Mouse (Mus musculus) gastrocnemius, postnatal 36 days (tissue): ENCODE results near the gene Mical3. TPM values are rescaled to one million over a fixed set of nuclear protein-coding genes. Genes with fewer than 3 reads are reported as not detected.
A peak's percentile ranks its signal among the peaks of the same experiment; 100 is the strongest.
"Not testable (repeated sequence)": the region's sequence is repeated elsewhere in the genome, so short reads cannot be mapped to it uniquely, and the experiment has no call there.

Source experiments
- DNase-seq, 2 experiments: peaks; one replicate each; pipeline ENCODE4 v3.0.0; 2022
- intact Hi-C: fragments of 180-260 bp; cut with DNase I; formaldehyde crosslinking; loops from one replicate; pipeline ENCODE4 v1.15.1; 2025
- total RNA-seq, 2 experiments: library from RNA; stranded (reverse); gene quantifications; 2 replicates each; pipeline ENCODE4 v1.2.3; 2021

Gene Mical3
- total RNA-seq, 2 experiments from 2014 or later: 49.6 to 54.7 TPM

DNA sequence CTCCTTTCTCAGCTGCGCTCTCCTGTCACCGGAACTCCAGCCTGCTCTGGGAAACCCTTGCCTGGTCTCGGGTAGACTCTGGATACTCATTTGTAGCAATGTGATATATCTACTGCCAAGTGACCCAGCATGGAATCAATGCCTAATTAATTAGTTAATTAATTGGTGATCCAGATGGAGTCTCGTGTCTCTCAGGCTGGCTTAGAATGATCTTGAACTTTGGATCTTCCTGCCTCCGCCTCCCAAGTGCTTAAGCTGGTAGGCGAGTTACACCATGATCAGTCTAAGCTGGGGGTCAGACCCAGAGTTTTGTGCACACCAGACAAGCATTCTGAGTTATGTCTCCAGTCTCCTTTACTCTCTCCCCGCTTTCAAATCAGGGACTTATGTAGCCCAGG lies 189.7 kb downstream of the Mical3 start:
- DNase-seq: no peak
- intact Hi-C loops: loop anchor here (10.0 kb wide), 1 partner anchor 394 kb away; no protein-coding TSS in a partner anchor

DNA sequence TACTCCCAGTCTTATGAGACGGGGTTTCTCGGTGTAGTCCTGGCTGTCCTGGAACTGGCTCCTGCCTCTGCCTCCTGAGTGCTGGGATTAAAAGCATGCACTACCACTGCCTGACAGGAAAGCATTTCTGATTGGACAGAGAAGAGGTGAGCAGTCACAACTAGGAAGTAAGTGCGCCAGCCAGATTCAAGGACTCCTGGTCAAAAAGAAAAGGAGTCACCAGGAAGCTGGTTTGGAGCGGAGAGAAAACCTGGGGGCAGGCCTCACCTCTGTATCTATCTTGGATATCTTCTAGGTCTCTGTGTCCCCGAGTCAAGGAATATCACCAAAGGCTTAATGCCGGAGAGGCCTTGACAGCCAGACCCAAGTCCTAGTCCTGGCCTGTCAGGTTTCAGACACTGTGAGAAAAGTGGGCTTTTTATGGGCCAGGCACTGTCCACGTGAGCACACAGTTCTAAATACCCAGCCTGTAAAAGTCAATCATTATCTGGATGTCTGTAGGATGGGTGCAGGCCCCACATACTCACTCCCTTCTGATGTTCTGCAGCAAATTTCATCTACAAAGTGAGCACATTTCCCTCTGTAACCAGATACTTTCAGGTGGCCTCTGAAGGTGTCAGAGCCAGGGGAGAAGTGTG lies 190.2 kb downstream of the Mical3 start:
- intact Hi-C loops: loop anchor here (10.0 kb wide), 1 partner anchor 394 kb away; no protein-coding TSS in a partner anchor
- no peak for DNase-seq

DNA sequence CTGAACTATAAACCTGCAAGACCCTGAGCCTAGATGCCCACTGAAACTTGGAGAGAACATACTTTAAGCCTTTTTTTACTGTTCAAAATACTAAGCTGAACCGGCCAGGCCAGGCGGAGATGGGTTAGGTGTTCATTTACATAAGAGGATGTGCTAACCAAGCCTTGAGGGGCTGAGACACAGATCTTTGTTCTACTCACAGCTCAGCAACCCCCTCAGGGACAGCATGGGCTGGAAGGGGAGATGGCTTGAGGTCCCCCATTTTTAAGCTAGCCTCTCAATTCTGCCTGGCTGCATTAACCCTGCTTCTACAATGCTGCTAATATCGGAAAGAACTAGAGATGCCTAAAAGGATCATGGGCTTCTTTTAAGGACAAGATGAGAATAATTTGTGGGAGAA lies 191.0 kb downstream of the Mical3 start:
- DNase-seq: no peak
- intact Hi-C loops: loop anchor here (10.0 kb wide), 1 partner anchor 395 kb away; no protein-coding TSS in a partner anchor

DNA sequence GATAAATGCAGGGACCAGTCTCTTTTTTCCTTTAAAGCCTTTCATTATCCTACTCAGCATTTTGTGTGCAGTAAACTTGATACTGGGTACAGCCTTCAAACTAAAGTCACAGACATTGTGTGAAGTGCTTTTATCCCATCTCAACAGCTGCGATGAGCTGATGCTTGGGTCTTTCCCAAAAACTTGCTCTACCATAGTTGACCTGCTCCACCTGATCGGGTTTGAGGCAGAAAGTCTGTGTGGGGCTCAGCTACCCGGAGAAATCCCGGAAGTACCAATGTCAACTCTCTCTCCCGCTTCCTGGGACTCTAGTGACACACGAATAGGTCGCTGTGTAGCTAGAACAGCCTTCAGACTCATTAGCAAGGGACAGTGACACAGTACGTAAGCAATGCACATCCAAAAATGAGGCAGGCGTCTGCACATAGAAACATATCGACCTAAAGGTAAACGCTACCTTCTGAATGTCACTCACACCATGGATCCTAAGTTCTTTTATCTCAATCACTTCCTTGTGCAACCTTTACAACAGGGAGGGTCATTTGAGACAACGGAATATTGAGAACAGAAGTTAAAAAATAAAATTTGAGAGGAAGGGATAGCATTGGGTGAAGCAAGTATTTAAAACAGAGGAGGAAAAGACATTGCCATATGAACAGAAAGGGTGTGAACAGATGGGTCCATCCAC lies 191.9 kb downstream of the Mical3 start:
- no peak for DNase-seq
- intact Hi-C loops: no loop called here

DNA sequence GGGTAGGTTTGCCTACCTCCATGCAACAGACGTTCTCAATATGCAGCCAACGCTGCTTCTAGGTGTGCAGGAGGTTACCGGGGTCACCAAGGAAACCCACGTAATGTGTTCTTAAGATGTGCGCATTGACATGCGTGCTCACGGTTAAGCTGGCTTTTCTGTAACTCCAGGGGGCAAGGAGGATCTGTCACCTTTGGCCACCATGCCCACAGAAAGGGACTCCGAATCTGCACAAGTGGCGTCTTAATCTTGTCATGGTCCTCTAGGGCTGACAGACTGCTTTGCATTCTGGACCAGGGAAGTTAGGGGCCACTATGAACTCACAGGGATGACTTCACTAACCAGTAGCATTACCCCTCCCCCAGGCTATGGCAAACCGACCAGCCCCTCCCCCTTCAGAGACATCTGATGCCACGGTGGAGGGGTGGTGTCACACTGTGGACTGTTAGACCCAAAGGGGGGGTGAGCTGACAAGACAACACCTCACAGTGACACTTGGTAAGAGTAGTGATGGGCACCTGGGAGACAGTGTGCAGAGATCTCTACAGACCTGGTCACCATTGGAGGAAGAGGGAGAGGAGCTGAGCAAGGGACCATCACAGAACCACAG lies 192.7 kb downstream of the Mical3 start:
- intact Hi-C loops: no loop called here
- no peak for DNase-seq

DNA sequence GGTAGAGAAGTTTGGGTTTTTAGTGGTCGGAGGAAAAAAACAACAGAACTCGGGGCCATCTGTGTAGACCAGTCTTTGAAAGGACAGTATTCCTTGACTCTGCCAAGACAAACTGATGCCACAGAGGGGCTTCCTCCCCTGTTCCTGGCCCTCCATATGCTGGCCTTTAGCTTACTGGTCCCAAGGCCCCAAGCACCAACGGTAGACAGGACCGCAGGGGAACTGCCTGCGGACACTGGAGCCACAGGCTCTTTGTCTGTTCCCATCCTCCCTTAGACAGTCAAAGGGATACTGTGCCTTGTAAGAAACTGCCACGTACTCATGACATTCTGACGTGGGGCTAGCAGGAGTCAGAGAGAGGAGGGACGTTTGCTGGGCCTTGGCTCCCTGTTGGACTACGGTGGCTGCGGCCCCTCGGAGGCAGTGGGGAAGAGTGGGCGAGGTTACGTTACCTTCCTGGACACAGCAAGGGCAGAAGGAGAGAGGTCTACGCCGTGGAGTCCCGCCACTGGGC lies 193.6 kb downstream of the Mical3 start:
- intact Hi-C loops: no loop called here
- DNase-seq: no peak

DNA sequence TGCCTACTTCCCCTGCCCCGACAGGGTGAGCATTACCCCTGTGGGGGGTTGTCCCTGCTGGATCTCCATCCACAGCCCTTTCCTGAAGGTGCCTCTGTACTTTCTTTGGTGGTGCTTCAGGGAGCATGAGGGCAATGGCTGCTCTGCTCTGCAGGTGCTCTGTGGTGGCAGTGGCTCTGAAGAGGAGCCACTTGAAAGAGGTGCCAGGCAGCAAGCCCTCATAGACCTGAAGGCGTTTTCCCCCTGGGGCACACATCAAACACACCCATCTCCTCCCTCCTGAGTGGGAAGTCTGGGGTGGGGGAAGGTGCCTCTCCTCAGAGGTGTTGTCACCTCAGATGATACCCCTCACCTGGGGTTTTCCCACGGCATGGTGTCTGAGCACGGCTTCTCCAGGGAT lies 196.6 kb downstream of the Mical3 start:
- intact Hi-C loops: no loop called here
- no peak for DNase-seq

DNA sequence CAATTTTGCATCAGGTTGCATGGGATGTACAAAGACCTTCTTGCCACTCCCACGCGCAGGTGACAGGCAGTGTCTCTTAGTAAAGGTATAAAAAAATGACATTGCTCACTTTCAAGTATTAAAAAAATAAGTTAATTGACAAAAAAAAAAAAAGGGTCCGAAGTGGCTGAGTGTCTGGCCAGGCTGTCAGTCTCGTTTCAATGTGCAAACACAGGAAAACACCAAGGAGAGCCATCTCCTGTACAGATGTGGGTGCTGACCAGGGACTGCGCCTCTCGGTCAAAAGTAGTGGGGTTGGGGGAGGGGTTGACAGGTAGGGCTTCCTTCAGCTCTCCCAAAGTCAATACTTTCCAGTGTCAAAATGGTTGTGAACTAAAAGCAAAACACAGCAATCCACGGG lies 197.1 kb downstream of the Mical3 start:
- intact Hi-C loops: no loop called here
- DNase-seq: no peak

DNA sequence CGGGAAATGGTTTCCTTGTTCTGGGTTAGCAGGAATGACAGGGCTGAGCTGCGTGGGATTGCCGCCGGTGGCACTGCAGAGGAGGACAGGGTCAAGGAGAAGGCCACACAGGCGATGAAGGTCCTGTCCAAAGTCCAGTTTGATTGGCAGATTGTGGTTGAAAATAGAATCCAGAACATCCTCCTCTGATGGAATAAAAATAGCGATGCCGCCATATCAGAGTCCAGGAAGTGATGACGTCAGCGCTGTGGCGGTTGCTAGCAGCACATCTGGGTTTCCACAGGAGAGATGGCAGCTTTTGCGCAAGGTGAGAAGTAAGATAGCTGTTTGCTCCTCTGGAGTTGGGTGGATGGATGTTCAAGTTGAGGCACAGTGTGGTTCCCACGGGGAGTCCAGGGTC lies 198.2 kb downstream of the Mical3 start:
- intact Hi-C loops: no loop called here
- no peak for DNase-seq

DNA sequence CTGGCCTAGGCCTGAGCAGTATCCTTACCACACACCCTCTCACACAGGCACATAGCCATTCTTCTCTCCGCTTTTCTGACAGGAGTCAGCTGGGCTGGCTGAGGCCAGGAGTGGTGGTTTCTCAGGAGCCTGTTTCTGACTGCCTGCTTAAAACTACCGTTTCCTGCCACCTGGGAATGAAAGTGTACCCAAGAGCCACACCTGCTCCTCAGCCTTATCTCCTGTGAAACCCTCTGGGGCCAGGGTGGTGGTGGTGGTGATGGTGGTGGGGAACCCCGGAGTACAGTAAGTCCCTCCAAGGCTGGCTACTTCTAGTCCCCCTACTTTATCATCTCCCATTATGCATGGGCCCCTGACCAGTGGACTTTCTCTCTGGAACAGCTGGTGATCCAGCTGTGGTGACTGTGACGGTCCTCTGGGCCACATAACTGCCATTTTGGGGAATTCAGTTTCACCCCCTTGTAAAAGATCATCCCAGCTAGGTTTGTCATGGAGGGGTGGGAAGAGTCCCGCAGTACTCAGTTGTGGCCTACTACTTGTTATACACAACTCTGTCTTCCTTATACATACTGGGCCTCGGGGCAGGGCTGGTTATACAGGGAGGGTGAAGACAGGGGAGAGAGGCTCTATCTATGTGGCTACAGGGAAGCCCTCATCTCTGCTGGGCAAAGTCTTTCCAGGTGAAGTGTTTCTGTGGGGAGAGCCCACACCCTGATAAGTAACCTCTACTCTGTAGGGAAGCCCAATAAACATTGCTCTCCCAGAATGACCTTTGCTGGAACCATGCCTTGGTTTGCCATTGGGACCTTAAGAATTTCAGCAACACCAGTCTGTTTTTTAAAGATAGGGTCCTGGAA lies 200.1 kb downstream of the Mical3 start:
- intact Hi-C loops: no loop called here
- DNase-seq: no peak

DNA sequence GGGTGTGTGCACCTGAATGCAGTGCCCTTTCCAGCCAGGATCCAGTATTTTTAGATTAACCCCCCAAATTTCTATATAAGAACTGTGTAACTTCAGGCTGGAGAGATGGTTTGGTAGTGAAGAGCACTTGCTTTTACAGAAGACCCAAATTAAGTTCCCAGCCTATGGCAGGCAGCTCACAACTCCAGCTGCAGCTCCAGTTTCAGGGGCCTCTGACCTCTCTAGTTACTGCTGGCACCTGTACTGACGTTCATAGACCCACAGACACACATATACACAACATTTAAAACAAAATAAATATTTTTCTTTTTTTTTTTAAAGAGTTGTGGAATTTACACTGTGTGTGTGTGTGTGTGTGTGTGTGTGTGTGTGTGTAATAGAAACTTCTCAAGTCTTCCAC lies 201.4 kb downstream of the Mical3 start:
- DNase-seq: no peak
- intact Hi-C loops: no loop called here

DNA sequence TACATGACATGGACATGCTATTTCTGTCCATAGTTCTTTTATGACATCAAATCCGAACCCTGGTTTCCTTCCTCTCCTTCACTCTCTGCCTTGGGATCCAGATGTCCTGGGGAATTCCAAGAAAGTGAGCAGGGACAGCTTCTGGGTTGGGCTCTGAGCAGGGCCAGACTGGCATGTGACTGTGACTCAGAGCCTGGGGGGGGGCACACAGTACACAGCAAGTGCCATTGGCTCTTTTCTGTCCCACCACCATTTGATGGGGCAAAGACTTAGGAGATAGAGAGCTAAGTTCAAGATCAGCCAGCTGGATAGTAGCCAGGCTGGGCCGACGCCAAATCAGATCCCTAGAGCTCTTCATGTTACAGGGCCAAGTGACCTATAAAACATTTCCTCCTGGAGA lies 203.0 kb downstream of the Mical3 start:
- intact Hi-C loops: no loop called here
- peak; percentile 36 to 49 for DNase-seq

DNA sequence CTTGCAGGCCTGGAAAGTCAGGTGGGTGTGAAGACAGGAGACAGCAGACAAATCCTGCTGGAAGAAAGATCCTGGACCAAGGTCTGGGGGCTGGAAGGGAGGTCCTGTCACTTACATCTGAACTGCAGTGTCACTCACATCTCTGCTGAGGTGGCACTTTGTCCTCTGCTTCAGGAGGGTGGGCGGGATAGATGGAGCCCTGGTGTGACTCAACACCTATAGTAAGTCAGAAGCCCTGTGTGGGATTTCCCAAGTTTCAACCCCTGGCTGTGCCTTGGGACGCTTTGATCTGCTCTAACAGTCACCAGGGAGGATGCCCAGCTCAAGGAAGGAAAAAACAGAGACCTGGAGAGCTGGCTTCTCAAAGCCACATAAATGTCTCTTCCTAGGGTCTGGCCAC lies 203.9 kb downstream of the Mical3 start:
- no peak for DNase-seq
- intact Hi-C loops: no loop called here

DNA sequence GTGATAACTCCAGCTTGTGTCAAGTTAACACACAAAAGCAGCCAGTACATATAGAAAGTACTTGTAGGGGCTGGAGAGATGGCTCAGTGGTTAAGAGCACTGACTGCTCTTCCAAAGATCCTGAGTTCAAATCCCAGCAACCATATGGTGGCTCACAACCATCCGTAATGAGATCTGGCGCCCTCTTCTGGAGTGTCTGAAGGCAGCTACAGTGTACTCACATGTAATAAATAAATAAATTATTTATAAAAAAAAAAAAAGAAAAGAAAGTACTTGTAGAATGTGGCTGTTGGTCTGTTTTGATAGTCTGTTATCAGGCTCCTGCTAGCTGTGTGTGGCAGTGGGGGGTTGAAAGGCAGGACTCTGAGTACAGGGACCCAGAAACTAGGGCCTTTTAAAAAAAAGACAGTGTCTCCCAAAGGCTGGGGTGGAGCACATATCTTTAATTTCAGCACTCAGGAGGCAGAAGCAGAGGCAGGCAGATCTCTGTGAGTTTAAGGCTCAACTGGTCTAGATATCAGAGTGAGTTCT lies 205.9 kb downstream of the Mical3 start:
- intact Hi-C loops: not testable (repeated sequence)

DNA sequence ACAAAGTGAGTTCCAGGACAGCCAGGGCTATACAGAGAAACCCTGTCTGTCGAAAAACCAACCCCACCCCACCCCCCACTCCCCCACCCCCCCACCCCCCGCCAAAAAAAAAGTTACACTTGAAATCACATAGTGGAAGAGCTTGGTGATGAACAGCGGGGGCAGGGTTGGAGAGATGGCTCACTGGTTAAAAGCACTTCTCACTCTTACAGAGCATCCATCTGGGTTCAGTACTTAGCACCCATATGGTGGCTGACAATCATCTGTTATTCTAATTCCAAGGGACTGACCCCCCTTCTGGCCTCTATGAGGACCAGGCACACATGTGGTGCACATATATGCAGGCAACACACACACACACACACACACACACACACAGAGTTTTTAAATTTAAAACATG lies 212.8 kb downstream of the Mical3 start:
- intact Hi-C loops: no loop called here
- DNase-seq: no peak

More for the DNA sequence above, 205.9 kb downstream of the Mical3 start:
- not testable (repeated sequence) for DNase-seq

DNA sequence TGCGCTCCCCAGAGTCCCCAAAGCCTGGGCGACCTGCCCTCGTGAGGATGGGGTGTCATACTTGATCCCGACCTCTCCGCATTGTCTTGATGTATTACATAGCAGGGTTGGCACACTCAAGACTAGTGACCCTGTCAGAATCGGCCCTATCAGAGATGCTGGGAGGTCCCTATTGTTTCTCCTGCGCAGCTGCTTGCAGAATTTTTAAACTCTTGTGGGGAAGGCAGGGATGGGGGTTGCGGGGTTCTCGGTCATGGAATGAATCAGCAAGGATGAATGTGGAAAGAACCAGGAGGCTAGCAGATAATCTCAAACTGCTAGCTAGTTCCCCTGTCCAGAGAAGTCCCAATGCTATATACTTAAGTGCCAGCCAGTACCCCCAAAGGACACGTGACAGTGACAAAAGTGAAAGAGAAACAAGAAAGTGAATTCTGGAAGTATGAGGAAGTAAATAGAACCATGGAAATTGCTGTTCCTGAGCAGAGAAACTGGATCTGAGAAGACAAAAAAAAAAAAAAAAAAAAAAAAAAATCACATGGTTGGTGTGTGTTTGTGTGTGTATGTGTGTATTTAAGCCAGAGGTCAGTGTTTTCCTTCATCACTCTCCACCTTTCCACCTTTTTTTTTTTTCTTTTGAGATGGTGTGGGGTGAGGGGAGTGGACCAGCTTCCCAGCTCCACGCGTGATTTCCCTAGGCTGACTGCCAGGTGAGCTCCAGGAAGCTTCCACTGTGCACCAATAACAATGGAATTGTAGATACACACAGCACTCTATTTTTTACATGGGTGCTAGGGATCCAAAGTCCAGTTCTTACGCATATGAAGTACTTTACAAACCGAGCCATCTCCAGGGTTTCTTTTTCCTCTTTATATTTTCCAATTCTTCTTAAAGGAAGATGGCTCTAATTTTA lies 213.6 kb downstream of the Mical3 start:
- DNase-seq, intact Hi-C loops: not testable (repeated sequence)

DNA sequence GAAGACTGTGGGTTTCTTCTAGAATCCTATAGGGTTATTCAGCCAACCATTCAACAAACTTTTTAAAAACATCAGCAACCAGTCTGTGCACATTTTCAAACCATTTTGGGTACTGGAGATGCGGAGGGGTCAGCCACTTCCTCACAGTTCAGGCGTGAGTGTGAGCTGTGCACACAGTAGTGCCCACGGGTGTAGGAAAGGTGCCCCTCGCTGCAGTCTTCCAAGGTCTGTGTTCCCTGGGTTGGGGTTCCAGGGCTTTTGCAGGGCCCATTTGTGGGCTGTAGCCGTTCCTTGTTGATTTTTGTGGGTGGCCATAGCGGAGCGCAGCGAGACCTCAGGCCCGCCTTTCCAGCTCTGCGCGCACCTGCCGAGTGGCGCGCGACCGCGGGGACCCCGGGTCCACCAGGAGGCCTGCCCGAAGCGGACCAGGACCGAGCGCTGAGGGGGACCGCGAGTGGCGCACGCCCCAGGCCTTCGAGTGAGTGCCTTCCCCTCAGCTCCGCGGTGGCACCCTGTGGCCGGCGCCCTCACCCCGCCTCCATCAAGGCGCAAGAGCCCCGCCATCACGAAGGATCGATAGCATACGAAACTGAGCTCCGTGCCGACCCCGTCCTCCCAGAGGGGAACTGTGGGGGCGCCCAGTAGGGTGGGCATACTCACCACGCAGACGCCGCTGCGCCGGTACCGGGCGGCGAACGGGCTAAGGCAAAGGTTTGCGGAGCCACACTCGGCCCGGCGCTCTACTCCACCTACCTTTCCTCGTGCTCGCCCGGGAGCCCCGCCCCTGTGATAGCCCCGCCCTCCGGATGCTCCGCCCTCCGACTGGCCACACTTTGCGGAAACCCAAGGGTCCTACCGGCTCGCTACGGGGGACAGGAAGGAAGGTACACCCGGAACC lies 214.5 kb downstream of the Mical3 start, which contains the start of gene Bid:
Gene Bid, minus strand, starts transcription at position 780 of the 898 bp plus-strand sequence.
- DNase-seq: peak; percentile 81 to 86
- intact Hi-C loops: no loop called here

DNA sequence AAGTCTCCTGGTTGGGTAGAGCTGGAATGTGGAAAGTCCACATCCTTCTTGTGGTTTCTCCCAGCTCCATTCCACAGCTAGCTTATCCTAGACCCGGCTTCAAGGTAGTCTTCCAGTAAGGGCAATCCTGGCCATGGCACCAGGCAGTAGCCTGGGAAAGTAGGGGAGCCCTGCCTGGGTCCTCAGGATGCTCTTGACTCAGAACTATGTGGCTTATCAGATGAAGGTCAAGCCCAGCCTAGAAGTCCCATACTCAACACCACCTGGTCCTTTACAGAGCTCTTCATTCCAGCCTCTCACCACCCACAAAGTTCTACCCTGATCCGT lies 215.2 kb downstream of the Mical3 start:
- intact Hi-C loops: no loop called here
- DNase-seq: no peak
